Mouse (Mus musculus) lung, embryonic 14.5 days (tissue): ENCODE measurements at regions not wholly inside any gene's neighbourhood (a gene's known extent, or its start where the extent isn't known, plus 50 kb on each side); places are given as distances from the start of the nearest gene placed in this dataset.

Source experiments
- ATAC-seq: fragments of 200-750 bp; cut with Nextera tagmentation; 2 replicates; pipeline ENCODE4 v1.8.0; 2017; ENCODE audit warnings: mild to moderate bottlenecking, moderate TSS enrichment, moderate library complexity; ENCODE audit not compliant: insufficient read depth
- DNase-seq: peaks from one replicate; pipeline ENCODE4 v3.0.0-alpha.2; 2015
- H3K27ac ChIP-seq: fragments of 300-500 bp; sonication (generic); 2 replicates; pipeline ENCODE4 v1.5.1; 2014; ENCODE audit warnings: low read depth, mild to moderate bottlenecking, moderate library complexity
- H3K27me3 ChIP-seq: fragments of 300-500 bp; sonication (generic); 2 replicates; pipeline ENCODE4 v1.6.1; 2014; ENCODE audit warnings: low read length, control low read depth; ENCODE audit not compliant: insufficient read depth
- H3K36me3 ChIP-seq: fragments of 300-500 bp; sonication (generic); 2 replicates; pipeline ENCODE4 v1.6.1; 2014; ENCODE audit warnings: control low read depth; ENCODE audit not compliant: insufficient read depth
- H3K4me1 ChIP-seq: fragments of 300-500 bp; sonication (generic); 2 replicates; pipeline ENCODE4 v1.6.1; 2014; ENCODE audit warnings: antibody characterized with exemption, control low read depth; ENCODE audit not compliant: insufficient read depth
- H3K4me2 ChIP-seq: fragments of 300-500 bp; sonication (generic); 2 replicates; pipeline ENCODE4 v1.6.1; 2014; ENCODE audit warnings: mild to moderate bottlenecking
- H3K4me3 ChIP-seq: fragments of 300-500 bp; sonication (generic); 2 replicates; pipeline ENCODE4 v1.5.1; 2014; ENCODE audit warnings: low read depth, low read length
- H3K9ac ChIP-seq: fragments of 300-500 bp; sonication (generic); 2 replicates; pipeline ENCODE4 v1.6.1; 2014
- H3K9me3 ChIP-seq: fragments of 300-500 bp; sonication (generic); 2 replicates; pipeline ENCODE4 v1.6.1; 2016; ENCODE audit warnings: low read depth, low read length, control low read depth
- CTCF ChIP-seq: IDR thresholded peaks from 2 replicates; pipeline ENCODE4 v1.5.1; 2016; ENCODE audit warnings: antibody characterized with exemption, low read depth
- WGBS: fragments of 180-500 bp; shearing (Covaris S2); extraction: QIAGEN DNeasy Blood & Tissue Kit; methylation state at CpG from one replicate; pipeline ENCODE4 v1.1.7; 2014; 5-methylcytosine and 5-hydroxymethylcytosine counted together

- Histone ChIP-seq H3K4me1 (no peaks in the 10 kb centered on the region), H3K9ac (no peak overlapping the region), H3K27ac (no peak overlapping the region), H3K4me3 (no peak overlapping the region), H3K9me3 (no peaks in the 10 kb centered on the region), H3K4me2 (no peak overlapping the region), H3K36me3 (no peaks in the 10 kb centered on the region), H3K27me3 (no peaks in the 10 kb centered on the region)
- no peak for DNase-seq
- ATAC-seq, result no peak
- WGBS, result 64% methylated on average over 3 of the region's 3 CpGs
- TF ChIP-seq CTCF, result no peak
Observed at GRCm38 (mm10) chr19:18146494-18146893, 309.1 kb upstream of the Pcsk5 start.

- Histone ChIP-seq H3K4me2 (no peak overlapping the region), H3K9ac (no peak overlapping the region), H3K36me3 (no peaks in the 10 kb centered on the region), H3K27ac (no peak overlapping the region), H3K9me3 (no peaks in the 10 kb centered on the region), H3K4me1 (no peaks in the 10 kb centered on the region), H3K4me3 (no peak overlapping the region), H3K27me3 (no peaks in the 10 kb centered on the region)
- no peak for TF ChIP-seq CTCF
- 88% methylated on average over 3 of the region's 3 CpGs for WGBS
- ATAC-seq (no peak), DNase-seq (no peak)
Observed at GRCm38 (mm10) chr19:18130936-18131335, 293.5 kb upstream of the Pcsk5 start.

GRCm38 (mm10) chr19:18128786-18129185 lies 291.4 kb upstream of the Pcsk5 start:
- no peak overlapping the region for H3K4me3 ChIP-seq
- no peak overlapping the region for H3K4me2 ChIP-seq
- no peak for ATAC-seq
- TF ChIP-seq CTCF, result no peak
- H3K4me1 ChIP-seq, result no peaks in the 10 kb centered on the region
- H3K27me3 ChIP-seq, result no peaks in the 10 kb centered on the region
- WGBS, result 65% methylated on average over 2 of the region's 2 CpGs
- no peaks in the 10 kb centered on the region for H3K36me3 ChIP-seq
- H3K9ac ChIP-seq, result no peak overlapping the region
- peak; percentile 66 for DNase-seq
- no peak overlapping the region for H3K27ac ChIP-seq
- no peaks in the 10 kb centered on the region for H3K9me3 ChIP-seq

- H3K9me3 ChIP-seq, result no peaks in the 10 kb centered on the region
- no peaks in the 10 kb centered on the region for H3K36me3 ChIP-seq
- H3K9ac ChIP-seq, result no peak overlapping the region
- no peak overlapping the region for H3K4me2 ChIP-seq
- no peak for TF ChIP-seq CTCF
- no peak for DNase-seq
- H3K27ac ChIP-seq, result no peak overlapping the region
- no peaks in the 10 kb centered on the region for H3K27me3 ChIP-seq
- H3K4me3 ChIP-seq, result no peak overlapping the region
- no peak for ATAC-seq
- no peaks in the 10 kb centered on the region for H3K4me1 ChIP-seq
- 66% methylated on average over 6 of the region's 6 CpGs for WGBS
Observed at GRCm38 (mm10) chr19:18106236-18106635, 268.8 kb upstream of the Pcsk5 start.

- no peaks in the 10 kb centered on the region for H3K9me3 ChIP-seq
- H3K27ac ChIP-seq, result no peak overlapping the region
- no peak for TF ChIP-seq CTCF
- DNase-seq (no peak), ATAC-seq (no peak)
- no peaks in the 10 kb centered on the region for H3K36me3 ChIP-seq
- no peak overlapping the region for H3K9ac ChIP-seq
- no peaks in the 10 kb centered on the region for H3K4me1 ChIP-seq
- H3K27me3 ChIP-seq, result no peaks in the 10 kb centered on the region
- WGBS, result 91% methylated on average over 2 of the region's 2 CpGs
- no peak overlapping the region for H3K4me2 ChIP-seq
- no peak overlapping the region for H3K4me3 ChIP-seq
Observed at GRCm38 (mm10) chr19:18104590-18104989, 267.2 kb upstream of the Pcsk5 start.

DNA sequence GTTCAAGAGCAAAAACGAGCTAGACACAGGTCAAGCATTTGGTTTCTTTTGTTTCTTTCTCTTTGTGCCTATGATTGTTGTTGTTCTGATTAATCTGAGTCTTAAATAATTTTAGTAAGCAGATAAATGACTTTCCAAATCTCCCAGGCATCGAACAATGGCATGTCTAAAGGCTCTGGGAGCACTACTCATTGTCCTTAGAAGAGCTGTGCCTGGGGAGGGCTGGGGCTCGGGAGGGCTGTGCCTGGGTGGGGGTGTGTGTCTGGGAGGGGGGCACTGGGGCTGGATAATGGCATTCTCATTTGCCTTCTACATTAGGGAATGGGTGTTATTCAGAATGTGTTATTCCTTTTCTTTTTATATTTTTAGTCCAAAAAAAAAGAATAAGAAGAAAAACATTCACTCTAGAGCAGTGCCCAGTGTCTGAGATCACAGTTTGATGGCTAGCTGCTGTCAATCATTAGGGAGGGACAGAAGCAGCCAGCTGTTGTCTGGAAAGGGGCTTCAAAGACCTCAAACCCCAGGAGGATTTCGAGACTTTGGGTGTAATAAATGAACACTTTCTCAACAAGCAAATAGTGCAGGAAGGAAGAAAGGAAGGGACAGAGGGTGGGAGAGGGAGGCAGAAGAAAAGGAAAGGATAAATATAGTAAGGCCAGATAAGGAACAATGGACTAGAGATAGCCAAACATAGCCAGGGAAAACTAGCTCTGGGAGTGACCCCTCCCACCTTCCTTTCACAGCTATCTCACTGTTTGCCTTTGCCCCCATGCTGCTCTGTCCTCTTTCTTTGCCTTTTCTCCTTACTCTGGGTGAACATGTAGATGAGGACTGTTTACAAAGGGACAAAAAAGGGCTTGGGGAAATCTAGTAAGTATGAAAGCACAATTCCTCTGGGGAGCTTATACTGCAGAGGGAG lies 264.2 kb upstream of the Pcsk5 start:
- no peak for ATAC-seq

DNA sequence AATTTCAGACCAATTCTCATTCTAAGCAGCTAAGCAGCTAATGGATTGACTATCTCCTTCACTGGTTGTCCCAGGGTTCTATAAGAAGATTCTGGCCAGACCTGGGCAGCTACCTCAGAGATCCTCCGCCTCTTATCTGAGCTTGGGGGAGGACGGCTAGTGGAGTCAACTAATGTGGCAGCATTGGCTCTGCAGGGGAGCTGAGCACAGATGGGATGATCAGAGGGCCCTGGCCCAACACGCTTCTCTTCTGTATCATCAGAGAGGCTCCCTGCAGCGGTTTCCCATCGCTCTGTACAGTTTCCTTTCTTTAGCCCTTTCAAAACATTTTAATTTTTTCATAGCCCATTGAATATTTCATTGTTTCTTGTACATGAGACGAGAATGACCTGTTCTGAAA lies 245.9 kb upstream of the Pcsk5 start:
- Histone ChIP-seq H3K27ac (no peak overlapping the region), H3K27me3 (no peaks in the 10 kb centered on the region), H3K4me2 (no peak overlapping the region), H3K4me3 (no peak overlapping the region), H3K9me3 (no peaks in the 10 kb centered on the region), H3K36me3 (no peaks in the 10 kb centered on the region), H3K9ac (no peak overlapping the region), H3K4me1 (no peaks in the 10 kb centered on the region)
- ATAC-seq (no peak), DNase-seq (no peak)
- no peak for TF ChIP-seq CTCF
- 65% methylated on average over 6 of the region's 6 CpGs for WGBS

More for the DNA sequence above, 264.2 kb upstream of the Pcsk5 start:
- no peak overlapping the region for H3K9ac ChIP-seq
- H3K4me2 ChIP-seq, result no peak overlapping the region
- H3K27ac ChIP-seq, result no peak overlapping the region
- H3K27me3 ChIP-seq, result no peaks in the 10 kb centered on the region
- H3K4me3 ChIP-seq, result no peak overlapping the region
- no peaks in the 10 kb centered on the region for H3K4me1 ChIP-seq
- H3K36me3 ChIP-seq, result no peaks in the 10 kb centered on the region
- TF ChIP-seq CTCF, result no peak
- DNase-seq, result peak; percentile 14
- H3K9me3 ChIP-seq, result no peaks in the 10 kb centered on the region
- WGBS, result 37% methylated on average over 4 of the region's 4 CpGs
